Mouse (Mus musculus) hindbrain, embryonic 16.5 days (tissue): ENCODE data around the gene Uvrag. TPM values are rescaled to one million over a fixed set of nuclear protein-coding genes. Genes with fewer than 3 reads are reported as not detected.

Source experiments
- ATAC-seq: fragments of 200-750 bp; cut with Nextera tagmentation; 2 replicates; pipeline ENCODE4 v1.8.0; 2017; ENCODE audit warnings: moderate TSS enrichment, moderate library complexity
- H3K27ac ChIP-seq: fragments of 300-500 bp; sonication (generic); 2 replicates; pipeline ENCODE4 v1.5.1; 2014; ENCODE audit warnings: low read depth, mild to moderate bottlenecking, control low read depth, low read length, moderate library complexity
- H3K27me3 ChIP-seq: fragments of 300-500 bp; sonication (generic); replicated peaks from 2 replicates; pipeline ENCODE4 v1.6.1; 2014; ENCODE audit warnings: low read length; ENCODE audit not compliant: control insufficient read depth, insufficient read depth
- H3K36me3 ChIP-seq: fragments of 300-500 bp; sonication (generic); 2 replicates; pipeline ENCODE4 v1.6.1; 2014; ENCODE audit warnings: mild to moderate bottlenecking, low read length, moderate library complexity, mixed read lengths; ENCODE audit not compliant: control insufficient read depth, insufficient read depth
- H3K4me1 ChIP-seq: fragments of 300-500 bp; sonication (generic); 2 replicates; pipeline ENCODE4 v1.6.1; 2014; ENCODE audit warnings: low read depth, low read length; ENCODE audit not compliant: control insufficient read depth, insufficient read depth
- H3K4me2 ChIP-seq: fragments of 300-500 bp; sonication (generic); 2 replicates; pipeline ENCODE4 v1.6.1; 2014; ENCODE audit warnings: mild to moderate bottlenecking, low read length, control low read depth, moderate library complexity
- H3K4me3 ChIP-seq: fragments of 300-500 bp; sonication (generic); 2 replicates; pipeline ENCODE4 v1.5.1; 2014; ENCODE audit warnings: mild to moderate bottlenecking, low read length, control low read depth, moderate library complexity
- H3K9ac ChIP-seq: fragments of 300-500 bp; sonication (generic); 2 replicates; pipeline ENCODE4 v1.6.1; 2014; ENCODE audit warnings: low read depth, mild to moderate bottlenecking, control low read depth, low read length, moderate library complexity
- H3K9me3 ChIP-seq: fragments of 300-500 bp; sonication (generic); 2 replicates; pipeline ENCODE4 v1.6.1; 2014; ENCODE audit warnings: mild to moderate bottlenecking, low read length, moderate library complexity; ENCODE audit not compliant: control insufficient read depth
- WGBS: fragments of 180-500 bp; shearing (Covaris S2); extraction: QIAGEN DNeasy Blood & Tissue Kit; methylation state at CpG from one replicate; pipeline ENCODE4 v1.1.7; 2014; 5-methylcytosine and 5-hydroxymethylcytosine counted together
- polyA plus RNA-seq: library from polyadenylated mRNA; unstranded; fragments of >200 nt; fragmentation: Nextera tagmentation; extraction: Ambion mirVana; gene quantifications from 2 replicates; pipeline ENCODE4 v1.2.1, GENCODE M21; 2015

Gene Uvrag
- polyA plus RNA-seq, 1 experiment from 2014 or later: 14.4 TPM

DNA sequence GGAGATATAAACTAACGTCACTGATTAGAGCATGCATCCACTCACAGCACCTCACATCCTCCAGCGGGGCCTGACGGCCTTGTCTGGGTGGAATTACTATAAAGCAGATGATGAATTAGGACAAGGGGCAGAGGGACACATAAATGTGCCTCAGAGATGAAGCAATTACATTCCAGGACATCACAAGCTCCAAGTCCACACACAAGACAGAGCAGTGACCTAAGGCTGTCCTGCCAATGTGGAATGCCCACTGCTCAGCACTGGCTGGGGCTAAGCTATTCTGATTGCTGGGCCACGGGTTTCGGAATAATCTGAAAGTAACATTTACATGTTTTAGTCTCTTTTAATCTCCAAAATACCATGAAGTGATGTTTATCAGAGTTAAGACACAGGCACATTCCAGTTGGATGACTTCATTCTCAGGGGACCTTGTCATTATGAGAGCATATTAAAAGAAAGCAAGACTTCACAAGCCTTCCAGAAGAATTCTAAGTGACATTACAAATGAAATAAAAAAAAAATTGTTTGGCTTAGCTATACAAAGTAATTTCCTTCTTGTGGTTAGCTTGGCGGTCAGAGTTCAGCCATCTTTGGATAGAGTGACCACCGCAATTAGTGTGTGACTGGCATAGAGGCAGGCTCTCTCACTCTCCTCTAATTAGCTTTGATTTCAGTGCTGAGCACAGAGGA is 212.5 kb downstream of the Uvrag start:
- no peaks in the 10 kb centered on the region for H3K36me3 ChIP-seq
- no peak overlapping the region for H3K4me2 ChIP-seq
- no peaks in the 10 kb centered on the region for H3K27me3 ChIP-seq
- WGBS: 73% methylated on average over 7 of the region's 7 CpGs
- H3K4me1 ChIP-seq: peaks cover 12% of the 10 kb centered on the region
- H3K9me3 ChIP-seq: no peaks in the 10 kb centered on the region
- H3K9ac ChIP-seq: no peak overlapping the region
- H3K27ac ChIP-seq: no peak overlapping the region
- H3K4me3 ChIP-seq: no peak overlapping the region
- ATAC-seq: no peak

DNA sequence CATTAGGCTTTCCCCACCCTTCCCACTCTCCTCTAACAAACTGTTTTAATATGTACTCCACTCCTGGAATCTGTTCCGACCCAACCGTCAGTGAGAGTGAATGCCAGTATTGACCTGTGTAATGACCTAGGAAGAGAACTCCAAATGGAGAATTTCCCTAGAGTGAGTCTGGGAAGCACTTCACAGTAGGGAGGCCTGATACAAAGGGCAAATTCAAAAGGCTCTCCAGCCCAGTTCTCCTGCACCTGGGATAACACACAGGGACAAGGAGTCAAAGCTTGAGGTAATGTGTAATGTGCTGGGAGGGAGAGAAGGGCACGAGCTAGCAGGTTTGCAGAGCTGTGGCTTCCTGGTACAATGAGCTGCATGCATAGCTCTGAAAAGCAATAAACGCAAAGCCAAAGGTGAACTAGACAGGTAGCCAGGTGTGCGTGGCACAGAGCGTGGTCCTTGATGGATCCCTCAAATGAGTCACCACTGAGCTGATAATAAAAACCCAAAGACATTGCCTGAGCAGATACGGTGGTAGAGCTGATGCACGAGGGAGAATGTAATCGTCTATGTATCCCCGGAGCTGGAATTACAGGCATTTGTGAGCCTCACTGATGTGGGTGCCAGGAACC is 213.9 kb downstream of the Uvrag start:
- Histone ChIP-seq H3K9me3 (no peaks in the 10 kb centered on the region), H3K4me2 (no peak overlapping the region), H3K4me3 (no peak overlapping the region), H3K27ac (no peak overlapping the region), H3K36me3 (no peaks in the 10 kb centered on the region), H3K9ac (no peak overlapping the region), H3K4me1 (peaks cover 12% of the 10 kb centered on the region), H3K27me3 (no peaks in the 10 kb centered on the region)
- ATAC-seq: no peak
- WGBS: 80% methylated on average over 10 of the region's 10 CpGs

DNA sequence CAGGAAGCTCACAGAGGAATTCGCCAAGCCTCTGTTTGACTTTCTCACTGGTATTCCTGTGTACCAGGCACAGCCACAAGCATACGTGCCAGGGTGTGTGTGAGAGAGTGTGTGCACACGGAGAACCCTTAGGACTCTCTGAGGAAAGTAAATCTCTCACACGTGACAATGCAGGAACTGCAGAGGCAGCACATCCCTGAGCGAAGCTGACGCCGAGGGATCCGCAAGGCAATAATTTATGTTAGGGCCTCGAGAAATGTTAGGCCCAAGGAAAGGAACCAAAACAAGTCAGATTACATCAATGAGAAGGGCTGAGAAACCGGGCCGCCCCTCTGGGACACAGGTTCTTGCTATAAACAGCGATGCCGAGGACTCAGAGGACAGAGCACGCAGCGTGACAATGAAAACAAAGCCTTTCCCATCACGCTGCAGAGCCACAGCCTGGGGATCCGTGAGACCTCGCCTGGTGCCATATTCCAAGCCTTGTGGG is 216.5 kb downstream of the Uvrag start:
- WGBS: 25% methylated on average over 18 of the region's 18 CpGs
- H3K4me1 ChIP-seq: peaks cover 12% of the 10 kb centered on the region
- H3K27me3 ChIP-seq: no peaks in the 10 kb centered on the region
- H3K9ac ChIP-seq: peak overlapping the region; percentile 8; the same call in 1 of the 2 replicates
- H3K27ac ChIP-seq: peak overlapping the region; percentile 65
- no peaks in the 10 kb centered on the region for H3K9me3 ChIP-seq
- peak overlapping the region; percentile 37 for H3K4me2 ChIP-seq
- H3K36me3 ChIP-seq: no peaks in the 10 kb centered on the region
- ATAC-seq: peak; percentile 75
- no peak overlapping the region for H3K4me3 ChIP-seq

DNA sequence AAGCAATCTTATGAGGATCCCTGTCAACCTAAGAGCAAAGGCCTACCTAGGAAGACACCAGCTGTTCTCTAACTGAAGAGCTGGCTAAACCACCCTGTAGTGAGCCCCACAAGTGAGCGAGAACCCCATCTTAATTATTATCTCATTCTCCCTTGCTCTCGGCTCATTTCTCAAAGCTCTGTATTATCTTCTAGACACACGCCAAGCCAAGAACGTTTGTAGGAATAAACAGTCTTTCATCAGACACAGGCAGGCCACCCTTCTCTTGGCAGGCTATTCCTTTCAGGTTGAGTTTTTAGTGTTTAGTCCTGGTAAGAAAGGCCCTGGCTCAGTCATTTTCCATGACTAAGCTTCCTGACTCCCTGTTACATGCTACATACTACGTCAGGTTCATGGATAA is 218.0 kb downstream of the Uvrag start:
- H3K36me3 ChIP-seq: no peaks in the 10 kb centered on the region
- no peak for ATAC-seq
- 86% methylated on average over 5 of the region's 5 CpGs for WGBS

DNA sequence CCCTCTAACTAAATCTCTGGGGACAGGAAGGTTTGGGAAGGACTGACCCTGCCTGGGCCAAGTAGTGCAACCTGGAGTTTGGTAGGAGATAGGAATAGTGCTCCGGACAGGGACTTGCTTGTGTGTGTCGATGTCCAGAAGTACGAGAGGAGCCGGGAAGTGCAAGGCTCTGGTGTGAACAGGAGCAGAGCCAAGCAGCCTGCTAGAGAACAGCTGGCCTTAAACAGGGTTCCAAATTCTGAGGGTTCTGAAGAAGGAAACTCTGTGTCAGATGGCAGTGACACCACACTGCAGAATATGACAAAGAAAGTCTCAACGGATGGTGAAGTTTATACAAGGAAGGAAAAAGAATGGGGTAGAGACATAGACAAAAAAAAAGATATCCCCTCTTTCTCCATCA is 223.5 kb downstream of the Uvrag start:
- no peak for ATAC-seq
- no peak overlapping the region for H3K4me3 ChIP-seq
- no peaks in the 10 kb centered on the region for H3K27me3 ChIP-seq
- WGBS: 87% methylated on average over 5 of the region's 5 CpGs
- H3K4me1 ChIP-seq: no peaks in the 10 kb centered on the region
- no peak overlapping the region for H3K4me2 ChIP-seq
- no peaks in the 10 kb centered on the region for H3K9me3 ChIP-seq
- no peak overlapping the region for H3K9ac ChIP-seq
- H3K27ac ChIP-seq: no peak overlapping the region
- H3K36me3 ChIP-seq: no peaks in the 10 kb centered on the region

More for the DNA sequence above, 218.0 kb downstream of the Uvrag start:
- Histone ChIP-seq H3K4me1 (peaks cover 9% of the 10 kb centered on the region), H3K9me3 (no peaks in the 10 kb centered on the region), H3K4me3 (no peak overlapping the region), H3K27ac (no peak overlapping the region), H3K9ac (no peak overlapping the region), H3K27me3 (no peaks in the 10 kb centered on the region), H3K4me2 (no peak overlapping the region)

DNA sequence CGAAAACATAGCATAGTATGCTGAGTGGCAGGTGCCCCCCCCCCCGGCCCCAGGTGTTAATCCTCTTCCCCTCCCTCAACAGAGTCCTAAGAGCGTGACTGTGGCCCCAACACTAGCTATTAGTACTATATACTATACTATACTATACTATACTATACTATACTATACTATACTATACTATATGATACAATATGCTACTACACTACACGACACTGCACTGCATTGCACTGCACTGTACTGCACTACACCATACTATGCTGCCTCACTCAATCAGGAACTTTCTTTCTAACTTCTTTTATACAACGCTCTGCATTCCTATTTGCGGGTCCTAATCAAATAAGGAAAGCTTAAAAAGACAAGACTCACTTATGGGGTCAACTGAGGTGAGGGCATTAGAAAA is 224.4 kb downstream of the Uvrag start:
- H3K4me1 ChIP-seq: no peaks in the 10 kb centered on the region
- H3K27me3 ChIP-seq: no peaks in the 10 kb centered on the region
- H3K9me3 ChIP-seq: no peaks in the 10 kb centered on the region
- H3K4me3 ChIP-seq: no peak overlapping the region
- H3K27ac ChIP-seq: no peak overlapping the region
- H3K9ac ChIP-seq: no peak overlapping the region
- ATAC-seq: no peak
- H3K4me2 ChIP-seq: no peak overlapping the region
- no peaks in the 10 kb centered on the region for H3K36me3 ChIP-seq
- 94% methylated on average over 6 of the region's 6 CpGs for WGBS

DNA sequence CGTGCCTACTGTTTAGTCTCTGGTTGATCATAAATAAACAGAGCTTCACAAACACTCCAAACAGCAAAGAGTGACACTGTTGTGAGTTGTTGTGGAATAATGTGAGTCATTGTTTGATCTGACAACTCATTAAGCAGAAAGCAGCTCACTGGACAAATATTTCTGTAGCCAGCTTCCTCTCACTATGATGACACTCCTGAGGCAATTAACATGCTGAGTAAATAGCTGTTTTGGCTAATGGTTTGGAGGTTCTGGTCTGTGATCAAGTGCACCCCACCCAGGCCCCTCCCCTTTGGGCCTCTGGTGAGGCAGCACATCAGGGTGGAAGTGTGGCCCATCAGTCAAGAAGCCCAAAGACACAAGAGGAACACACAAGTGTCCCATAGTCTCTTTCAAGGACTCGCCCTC is 228.0 kb downstream of the Uvrag start:
- WGBS: 79% methylated on average over 2 of the region's 2 CpGs
- H3K4me1 ChIP-seq: no peaks in the 10 kb centered on the region
- no peak overlapping the region for H3K4me2 ChIP-seq
- no peaks in the 10 kb centered on the region for H3K36me3 ChIP-seq
- no peak overlapping the region for H3K9ac ChIP-seq
- H3K27ac ChIP-seq: no peak overlapping the region
- H3K4me3 ChIP-seq: no peak overlapping the region
- H3K9me3 ChIP-seq: no peaks in the 10 kb centered on the region
- no peaks in the 10 kb centered on the region for H3K27me3 ChIP-seq
- ATAC-seq: no peak

DNA sequence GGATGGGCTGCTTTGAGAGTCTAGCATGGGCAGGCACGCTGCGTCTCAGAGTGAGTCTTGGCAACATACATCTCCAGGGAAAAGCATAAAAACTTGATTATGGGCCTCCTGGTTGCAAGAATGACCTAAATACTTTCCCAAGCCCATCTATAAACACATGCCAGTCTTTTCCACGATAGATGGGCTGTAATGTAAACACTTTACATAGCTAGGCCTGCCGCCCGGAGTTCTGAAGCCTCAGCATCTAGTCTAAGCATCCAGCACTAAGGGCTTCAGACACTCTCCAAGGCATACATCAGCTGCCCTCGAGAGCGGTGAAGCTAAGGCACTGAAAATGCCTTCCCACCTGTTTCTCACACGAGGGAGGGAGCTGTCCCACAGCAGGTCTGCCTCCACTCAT is 229.7 kb downstream of the Uvrag start:
- Histone ChIP-seq H3K27me3 (no peaks in the 10 kb centered on the region), H3K9me3 (no peaks in the 10 kb centered on the region), H3K4me1 (no peaks in the 10 kb centered on the region), H3K27ac (no peak overlapping the region), H3K4me3 (no peak overlapping the region), H3K36me3 (no peaks in the 10 kb centered on the region), H3K9ac (no peak overlapping the region), H3K4me2 (no peak overlapping the region)
- 70% methylated on average over 8 of the region's 8 CpGs for WGBS
- ATAC-seq: no peak

DNA sequence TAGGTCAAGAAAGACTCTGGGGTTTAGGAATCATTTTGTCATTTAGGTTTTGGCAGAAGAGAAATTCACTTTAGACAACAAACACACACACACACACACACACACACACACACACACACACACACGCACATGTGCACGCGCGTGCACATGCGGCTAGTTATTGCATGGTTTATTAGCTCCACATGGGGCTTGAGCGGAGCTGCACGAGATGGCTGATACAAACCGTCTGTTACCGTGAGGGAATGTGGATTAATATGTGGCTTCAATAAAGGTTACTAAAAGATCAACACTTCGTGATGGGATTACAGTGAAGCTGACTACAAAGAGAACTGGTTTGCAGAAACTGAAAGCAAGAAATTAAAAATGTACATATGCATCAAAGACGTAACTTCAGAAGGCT is 230.2 kb downstream of the Uvrag start:
- Histone ChIP-seq H3K4me3 (no peak overlapping the region), H3K4me1 (no peaks in the 10 kb centered on the region), H3K27ac (no peak overlapping the region), H3K9ac (no peak overlapping the region), H3K4me2 (no peak overlapping the region), H3K36me3 (no peaks in the 10 kb centered on the region), H3K27me3 (no peaks in the 10 kb centered on the region), H3K9me3 (no peaks in the 10 kb centered on the region)
- ATAC-seq: no peak
- WGBS: 75% methylated on average over 11 of the region's 11 CpGs
